Mouse (Mus musculus): ENCODE measurements around the gene Olfr1162.

- TF ChIP-seq CTCF (IDR thresholded peaks at IDR 0.05; ENCODE audit: borderline replicate concordance, extremely low read depth, insufficient read depth, insufficient read length) (no peak), POLR2A (IDR thresholded peaks at IDR 0.05; ENCODE audit: borderline replicate concordance, extremely low read depth, insufficient read depth, insufficient read length, poor library complexity, severe bottlenecking) (no peak)
Observed at GRCm38 (mm10) chr2:88093866-88094265, 42.9 kb upstream of the Olfr1162 start, which contains the start of gene Olfr1164.
